Mouse (Mus musculus): ENCODE measurements at regions not wholly inside any gene's neighbourhood (a gene's known extent, or its start where the extent isn't known, plus 50 kb on each side); places are given as distances from the start of the nearest gene placed in this dataset.
"Not testable (repeated sequence)": the region's sequence is repeated elsewhere in the genome, so short reads cannot be mapped to it uniquely, and the experiment has no call there.

- H3K9ac ChIP-seq (ENCODE audit: low read depth, low read length, severe bottlenecking); H3K4me1 ChIP-seq (ENCODE audit: control insufficient read depth, insufficient read depth, low read length); H3K36me3 ChIP-seq (ENCODE audit: control insufficient read depth, insufficient read depth, low read length); H3K4me3 ChIP-seq (replicated peaks; ENCODE audit: low read length); ATAC-seq (ENCODE audit: low FRiP score, low read depth); DNase-seq (ENCODE audit: low spot score); H3K27ac ChIP-seq (replicated peaks; ENCODE audit: low read depth, low read length); H3K4me2 ChIP-seq (replicated peaks; ENCODE audit: low read depth, low read length, severe bottlenecking); H3K27me3 ChIP-seq (ENCODE audit: control insufficient read depth, insufficient read depth, low read length); H3K9me3 ChIP-seq (ENCODE audit: control insufficient read depth, low read length): not testable (repeated sequence)
- WGBS = 55% methylated on average over 12 of the region's 12 CpGs
Measured at GRCm38 (mm10) chr6:3201507-3201906, 197.9 kb downstream of the Samd9l start.

- H3K27me3 ChIP-seq (ENCODE audit: control insufficient read depth, insufficient read depth, low read length) = no peaks in the 10 kb centered on the region
- no peak for DNase-seq (ENCODE audit: low spot score)
Measured at GRCm38 (mm10) chr6:3201107-3201506, 198.3 kb downstream of the Samd9l start.

GRCm38 (mm10) chr6:3200586-3200985 lies 198.8 kb downstream of the Samd9l start:
- not testable (repeated sequence) for H3K27me3 ChIP-seq (ENCODE audit: control insufficient read depth, insufficient read depth, low read length); ATAC-seq (ENCODE audit: low FRiP score, low read depth); H3K36me3 ChIP-seq (ENCODE audit: control insufficient read depth, insufficient read depth, low read length); H3K4me1 ChIP-seq (ENCODE audit: control insufficient read depth, insufficient read depth, low read length); DNase-seq (ENCODE audit: low spot score); H3K27ac ChIP-seq (replicated peaks; ENCODE audit: low read depth, low read length); H3K9me3 ChIP-seq (ENCODE audit: control insufficient read depth, low read length); H3K4me3 ChIP-seq (replicated peaks; ENCODE audit: low read length); H3K4me2 ChIP-seq (replicated peaks; ENCODE audit: low read depth, low read length, severe bottlenecking); H3K9ac ChIP-seq (ENCODE audit: low read depth, low read length, severe bottlenecking)
- 85% methylated on average over 17 of the region's 18 CpGs for WGBS

More at GRCm38 (mm10) chr6:3201107-3201506, 198.3 kb downstream of the Samd9l start:
- Histone ChIP-seq H3K4me1 (ENCODE audit: control insufficient read depth, insufficient read depth, low read length) (no peaks in the 10 kb centered on the region), H3K4me2 (replicated peaks; ENCODE audit: low read depth, low read length, severe bottlenecking) (no peak overlapping the region), H3K36me3 (ENCODE audit: control insufficient read depth, insufficient read depth, low read length) (no peaks in the 10 kb centered on the region), H3K9me3 (ENCODE audit: control insufficient read depth, low read length) (no peaks in the 10 kb centered on the region), H3K27ac (replicated peaks; ENCODE audit: low read depth, low read length) (no peak overlapping the region), H3K9ac (ENCODE audit: low read depth, low read length, severe bottlenecking) (no peak overlapping the region), H3K4me3 (replicated peaks; ENCODE audit: low read length) (no peak overlapping the region)
- ATAC-seq (ENCODE audit: low FRiP score, low read depth) = no peak
- no peak for TF ChIP-seq POLR2A (IDR thresholded peaks at IDR 0.05; ENCODE audit: borderline replicate concordance, extremely low read depth, insufficient read depth, insufficient read length)
- WGBS = 62% methylated on average over 22 of the region's 33 CpGs

- not testable (repeated sequence) for DNase-seq (ENCODE audit: low spot score); H3K36me3 ChIP-seq (ENCODE audit: control insufficient read depth, insufficient read depth, low read length); H3K27ac ChIP-seq (replicated peaks; ENCODE audit: low read depth, low read length); H3K27me3 ChIP-seq (ENCODE audit: control insufficient read depth, insufficient read depth, low read length); H3K9ac ChIP-seq (ENCODE audit: low read depth, low read length, severe bottlenecking); H3K4me1 ChIP-seq (ENCODE audit: control insufficient read depth, insufficient read depth, low read length); ATAC-seq (ENCODE audit: low FRiP score, low read depth); H3K4me2 ChIP-seq (replicated peaks; ENCODE audit: low read depth, low read length, severe bottlenecking); H3K4me3 ChIP-seq (replicated peaks; ENCODE audit: low read length); H3K9me3 ChIP-seq (ENCODE audit: control insufficient read depth, low read length)
- WGBS = 63% methylated on average over 1 of the region's 1 CpGs
Measured at GRCm38 (mm10) chr6:3192424-3192820, 206.9 kb downstream of the Samd9l start.

- WGBS = 86% methylated on average over 5 of the region's 6 CpGs
- DNase-seq (ENCODE audit: low spot score); H3K4me2 ChIP-seq (replicated peaks; ENCODE audit: low read depth, low read length, severe bottlenecking); H3K27me3 ChIP-seq (ENCODE audit: control insufficient read depth, insufficient read depth, low read length); H3K27ac ChIP-seq (replicated peaks; ENCODE audit: low read depth, low read length); H3K9ac ChIP-seq (ENCODE audit: low read depth, low read length, severe bottlenecking); ATAC-seq (ENCODE audit: low FRiP score, low read depth); H3K4me1 ChIP-seq (ENCODE audit: control insufficient read depth, insufficient read depth, low read length); H3K36me3 ChIP-seq (ENCODE audit: control insufficient read depth, insufficient read depth, low read length); H3K9me3 ChIP-seq (ENCODE audit: control insufficient read depth, low read length); H3K4me3 ChIP-seq (replicated peaks; ENCODE audit: low read length): not testable (repeated sequence)
Measured at GRCm38 (mm10) chr6:3191695-3192423, 207.5 kb downstream of the Samd9l start.

GRCm38 (mm10) chr6:3183819-3184199 lies 215.6 kb downstream of the Samd9l start:
- Histone ChIP-seq H3K36me3 (ENCODE audit: control insufficient read depth, insufficient read depth, low read length) (no peaks in the 10 kb centered on the region), H3K4me1 (ENCODE audit: control insufficient read depth, insufficient read depth, low read length) (no peaks in the 10 kb centered on the region), H3K9me3 (ENCODE audit: control insufficient read depth, low read length) (peaks cover 15% of the 10 kb centered on the region), H3K4me3 (replicated peaks; ENCODE audit: low read length) (no peak overlapping the region), H3K27me3 (ENCODE audit: control insufficient read depth, insufficient read depth, low read length) (no peaks in the 10 kb centered on the region), H3K27ac (replicated peaks; ENCODE audit: low read depth, low read length) (no peak overlapping the region), H3K4me2 (replicated peaks; ENCODE audit: low read depth, low read length, severe bottlenecking) (no peak overlapping the region), H3K9ac (ENCODE audit: low read depth, low read length, severe bottlenecking) (no peak overlapping the region)
- 43% methylated on average over 5 of the region's 5 CpGs for WGBS
- DNase-seq (ENCODE audit: low spot score) (peak; percentile 64), ATAC-seq (ENCODE audit: low FRiP score, low read depth) (no peak)
- TF ChIP-seq POLR2A (IDR thresholded peaks at IDR 0.05; ENCODE audit: borderline replicate concordance, extremely low read depth, insufficient read depth, insufficient read length) = no peak
